Mouse (Mus musculus): ENCODE results near the gene Ctrc.
A peak's percentile ranks its signal among the peaks of the same experiment; 100 is the strongest.

The Ctrc gene

GRCm38 (mm10) chr4:141821178-141821577 is 25.0 kb downstream of the Ctrc start:
- DNase-seq (ENCODE audit: low spot score in 2 of 2): no peak

- no peak for DNase-seq (ENCODE audit: low spot score in 2 of 2)
These were observed 26.8 kb downstream of the Ctrc start for GRCm38 (mm10) chr4:141819316-141819715.

GRCm38 (mm10) chr4:141818861-141819260 is 27.3 kb downstream of the Ctrc start:
- no peak for DNase-seq (ENCODE audit: low spot score in 2 of 2)

- DNase-seq (ENCODE audit: low spot score in 2 of 2): no peak
These were observed 28.5 kb downstream of the Ctrc start for GRCm38 (mm10) chr4:141817706-141818105.

- no peak for DNase-seq (ENCODE audit: low spot score in 2 of 2)
These were observed 29.1 kb downstream of the Ctrc start for GRCm38 (mm10) chr4:141816776-141817655.

- DNase-seq (ENCODE audit: low spot score in 2 of 2): no peak
These were observed 29.9 kb downstream of the Ctrc start for GRCm38 (mm10) chr4:141816267-141816666.

GRCm38 (mm10) chr4:141811375-141811774 is 34.8 kb downstream of the Ctrc start:
- DNase-seq (ENCODE audit: low spot score in 2 of 2): no peak

GRCm38 (mm10) chr4:141810975-141811374 is 35.2 kb downstream of the Ctrc start:
- DNase-seq (ENCODE audit: low spot score in 2 of 2): no peak

GRCm38 (mm10) chr4:141809850-141810464 is 36.2 kb downstream of the Ctrc start:
- DNase-seq (ENCODE audit: low spot score in 2 of 2): no peak

GRCm38 (mm10) chr4:141805886-141806285 is 40.3 kb downstream of the Ctrc start:
- DNase-seq (ENCODE audit: low spot score in 2 of 2): no peak

- DNase-seq (ENCODE audit: low spot score in 2 of 2): no peak
These were observed 42.1 kb downstream of the Ctrc start for GRCm38 (mm10) chr4:141804105-141804504.

GRCm38 (mm10) chr4:141797545-141797944 is 48.6 kb downstream of the Ctrc start:
- DNase-seq (ENCODE audit: low spot score in 2 of 2): no peak

GRCm38 (mm10) chr4:141796954-141797353 is 49.2 kb downstream of the Ctrc start:
- DNase-seq (ENCODE audit: low spot score in 2 of 2): no peak

GRCm38 (mm10) chr4:141796356-141796755 is 49.8 kb downstream of the Ctrc start:
- DNase-seq (ENCODE audit: low spot score in 2 of 2): no peak

- DNase-seq (ENCODE audit: low spot score in 2 of 2): no peak
These were observed 52.0 kb downstream of the Ctrc start for GRCm38 (mm10) chr4:141794152-141794535.

GRCm38 (mm10) chr4:141793282-141794151 is 52.6 kb downstream of the Ctrc start, which contains the start of gene Casp9:
Casp9 (plus strand) TSS chr4:141793612.
- peak; percentile 98 for DNase-seq (ENCODE audit: low spot score in 2 of 2)

GRCm38 (mm10) chr4:141792554-141793281 is 53.4 kb downstream of the Ctrc start:
- no peak for DNase-seq (ENCODE audit: low spot score in 2 of 2)

- DNase-seq (ENCODE audit: low spot score in 2 of 2): no peak
These were observed 54.2 kb downstream of the Ctrc start for GRCm38 (mm10) chr4:141791951-141792350.

- DNase-seq (ENCODE audit: low spot score in 2 of 2): no peak
These were observed 54.7 kb downstream of the Ctrc start for GRCm38 (mm10) chr4:141791486-141791885.

- DNase-seq (ENCODE audit: low spot score in 2 of 2): peak; percentile 92 to 95
These were observed 55.6 kb downstream of the Ctrc start, which contains the start of gene Dnajc16 for GRCm38 (mm10) chr4:141790524-141790990. Dnajc16 (minus strand) TSS chr4:141790931.

- DNase-seq (ENCODE audit: low spot score in 2 of 2): no peak
These were observed 56.5 kb downstream of the Ctrc start for GRCm38 (mm10) chr4:141789564-141790218.
